Mouse (Mus musculus): ENCODE measurements around the gene Il22ra1. TPM values are rescaled to one million over a fixed set of nuclear protein-coding genes. Genes with fewer than 3 reads are reported as not detected.

Il22ra1 gene
- polyA plus RNA-seq, 1 experiment from 2014 or later, result not detected

GRCm38 (mm10) chr4:135787271-135787670 is 59.3 kb downstream of the Il22ra1 start:
- Histone ChIP-seq H3K27me3 (ENCODE audit: control insufficient read depth, insufficient read depth, low read length) (no peaks in the 10 kb centered on the region), H3K9me3 (ENCODE audit: control insufficient read depth, low read length) (no peaks in the 10 kb centered on the region), H3K36me3 (ENCODE audit: control insufficient read depth, insufficient read depth, low read length) (no peaks in the 10 kb centered on the region), H3K9ac (ENCODE audit: low read length) (no peak overlapping the region), H3K4me2 (no peak overlapping the region), H3K27ac (ENCODE audit: low read depth, low read length) (no peak overlapping the region), H3K4me3 (ENCODE audit: low read depth, low read length) (no peak overlapping the region), H3K4me1 (ENCODE audit: control insufficient read depth, insufficient read depth, low read length) (no peaks in the 10 kb centered on the region)
- ATAC-seq (ENCODE audit: low FRiP score), result no peak
- DNase-seq (ENCODE audit: low spot score, missing footprints), result no peak
- 89% methylated on average over 6 of the region's 6 CpGs for WGBS

DNA sequence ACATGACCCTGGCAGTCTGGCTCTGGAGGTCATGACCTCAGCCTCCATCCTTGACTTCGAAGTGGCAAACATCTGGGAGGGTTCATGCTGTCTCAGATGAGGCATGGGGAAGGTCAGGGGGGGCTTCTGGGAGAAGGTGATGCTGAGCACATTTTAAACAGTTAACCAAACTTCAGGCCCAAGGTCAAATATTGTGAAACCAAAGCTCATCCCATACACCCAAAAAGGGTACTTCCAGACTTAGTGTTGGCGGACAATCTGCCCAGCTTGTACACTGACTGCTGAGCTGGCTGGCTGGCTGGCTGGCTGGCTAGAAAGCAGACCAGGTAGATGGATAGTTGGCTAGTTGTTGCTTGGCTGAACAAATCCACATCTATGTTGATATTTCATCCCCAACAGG is 61.2 kb downstream of the Il22ra1 start:
- DNase-seq (ENCODE audit: low spot score, missing footprints), result no peak
- Histone ChIP-seq H3K9ac (ENCODE audit: low read length) (no peak overlapping the region), H3K9me3 (ENCODE audit: control insufficient read depth, low read length) (no peaks in the 10 kb centered on the region; the same call in 1 of the 2 replicates), H3K27me3 (ENCODE audit: control insufficient read depth, insufficient read depth, low read length) (no peaks in the 10 kb centered on the region), H3K36me3 (ENCODE audit: control insufficient read depth, insufficient read depth, low read length) (no peaks in the 10 kb centered on the region), H3K27ac (ENCODE audit: low read depth, low read length) (no peak overlapping the region), H3K4me3 (ENCODE audit: low read depth, low read length) (no peak overlapping the region), H3K4me1 (ENCODE audit: control insufficient read depth, insufficient read depth, low read length) (no peaks in the 10 kb centered on the region), H3K4me2 (no peak overlapping the region)
- no peak for ATAC-seq (ENCODE audit: low FRiP score)
- WGBS, result 76% methylated on average over 2 of the region's 2 CpGs

- Histone ChIP-seq H3K9me3 (ENCODE audit: control insufficient read depth, low read length) (no peaks in the 10 kb centered on the region; the same call in 1 of the 2 replicates), H3K4me1 (ENCODE audit: control insufficient read depth, insufficient read depth, low read length) (no peaks in the 10 kb centered on the region), H3K36me3 (ENCODE audit: control insufficient read depth, insufficient read depth, low read length) (no peaks in the 10 kb centered on the region), H3K4me3 (ENCODE audit: low read depth, low read length) (no peak overlapping the region), H3K9ac (ENCODE audit: low read length) (no peak overlapping the region), H3K27me3 (ENCODE audit: control insufficient read depth, insufficient read depth, low read length) (no peaks in the 10 kb centered on the region), H3K27ac (ENCODE audit: low read depth, low read length) (no peak overlapping the region), H3K4me2 (no peak overlapping the region)
- no peak for DNase-seq (ENCODE audit: low spot score, missing footprints)
- 93% methylated on average over 5 of the region's 5 CpGs for WGBS
- no peak for ATAC-seq (ENCODE audit: low FRiP score)
These were observed 64.8 kb downstream of the Il22ra1 start for GRCm38 (mm10) chr4:135792821-135793220.

DNA sequence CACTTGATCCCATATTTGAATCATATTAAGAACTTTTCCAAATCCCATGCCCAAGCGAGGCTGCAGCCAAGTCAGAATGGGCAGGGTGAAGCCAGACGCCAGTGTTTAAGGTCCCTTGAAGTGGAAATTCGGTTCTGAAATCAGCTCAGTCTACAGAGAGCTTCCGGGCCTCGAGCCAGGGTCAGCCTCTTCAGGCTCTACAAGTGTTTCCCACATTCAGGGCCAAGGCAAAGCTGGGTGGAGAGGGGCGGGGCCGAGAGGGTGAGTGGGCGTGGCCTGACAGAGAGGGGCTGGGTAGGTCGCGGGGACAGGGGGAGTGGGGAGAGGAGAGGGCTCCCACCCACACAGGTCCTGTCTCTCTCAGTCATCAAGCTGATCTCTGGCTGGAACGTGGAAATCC is 70.0 kb downstream of the Il22ra1 start:
- no peak overlapping the region for H3K9ac ChIP-seq (ENCODE audit: low read length)
- no peak for DNase-seq (ENCODE audit: low spot score, missing footprints)
- H3K36me3 ChIP-seq (ENCODE audit: control insufficient read depth, insufficient read depth, low read length), result no peaks in the 10 kb centered on the region
- H3K4me2 ChIP-seq, result no peak overlapping the region
- H3K27me3 ChIP-seq (ENCODE audit: control insufficient read depth, insufficient read depth, low read length), result no peaks in the 10 kb centered on the region
- no peaks in the 10 kb centered on the region; the same call in 1 of the 2 replicates for H3K4me1 ChIP-seq (ENCODE audit: control insufficient read depth, insufficient read depth, low read length)
- H3K9me3 ChIP-seq (ENCODE audit: control insufficient read depth, low read length), result no peaks in the 10 kb centered on the region
- no peak overlapping the region for H3K27ac ChIP-seq (ENCODE audit: low read depth, low read length)
- WGBS, result 34% methylated on average over 11 of the region's 11 CpGs
- H3K4me3 ChIP-seq (ENCODE audit: low read depth, low read length), result no peak overlapping the region
- ATAC-seq (ENCODE audit: low FRiP score), result no peak

- 20% methylated on average over 8 of the region's 8 CpGs for WGBS
- Histone ChIP-seq H3K4me3 (ENCODE audit: low read depth, low read length) (no peak overlapping the region), H3K27me3 (ENCODE audit: control insufficient read depth, insufficient read depth, low read length) (no peaks in the 10 kb centered on the region), H3K4me1 (ENCODE audit: control insufficient read depth, insufficient read depth, low read length) (no peaks in the 10 kb centered on the region; the same call in 1 of the 2 replicates), H3K4me2 (no peak overlapping the region), H3K9ac (ENCODE audit: low read length) (no peak overlapping the region), H3K36me3 (ENCODE audit: control insufficient read depth, insufficient read depth, low read length) (no peaks in the 10 kb centered on the region), H3K27ac (ENCODE audit: low read depth, low read length) (no peak overlapping the region), H3K9me3 (ENCODE audit: control insufficient read depth, low read length) (no peaks in the 10 kb centered on the region)
- ATAC-seq (ENCODE audit: low FRiP score) (peak; percentile 40; the same call in 1 of the 2 replicates), DNase-seq (ENCODE audit: low spot score, missing footprints) (peak; percentile 100)
These were observed 73.6 kb downstream of the Il22ra1 start for GRCm38 (mm10) chr4:135801543-135801942.

Other genes with a start within 250 kb of the Il22ra1 start
- 0.53 and 0.73 TPM in 2 replicates for gene Stpg1, start 233.4 kb upstream of the Il22ra1 start, polyA plus RNA-seq (2014; fragmentation: Nextera tagmentation; extraction: Ambion mirVana)
- 2.6 and 4.2 TPM in 2 replicates for gene Nipal3, start 233.1 kb upstream of the Il22ra1 start, polyA plus RNA-seq (2014; fragmentation: Nextera tagmentation; extraction: Ambion mirVana)
- 3.1 and 3.2 TPM in 2 replicates for gene Grhl3, start 154.5 kb upstream of the Il22ra1 start, polyA plus RNA-seq (2014; fragmentation: Nextera tagmentation; extraction: Ambion mirVana)
- 0.08 and 0.12 TPM in 2 replicates for gene Ifnlr1, start 41.9 kb upstream of the Il22ra1 start, polyA plus RNA-seq (2014; fragmentation: Nextera tagmentation; extraction: Ambion mirVana)
- gene Myom3, start 31.5 kb downstream of the Il22ra1 start, polyA plus RNA-seq (2014; fragmentation: Nextera tagmentation; extraction: Ambion mirVana), result 0.04 and 0.11 TPM in 2 replicates
- 434 and 444 TPM in 2 replicates for gene Srsf10, start 127.6 kb downstream of the Il22ra1 start, polyA plus RNA-seq (2014; fragmentation: Nextera tagmentation; extraction: Ambion mirVana)
- gene Pnrc2, start 145.7 kb downstream of the Il22ra1 start, polyA plus RNA-seq (2014; fragmentation: Nextera tagmentation; extraction: Ambion mirVana), result 258 and 259 TPM in 2 replicates
- 0.41 and 0.63 TPM in 2 replicates for gene Cnr2, start 167.2 kb downstream of the Il22ra1 start, polyA plus RNA-seq (2014; fragmentation: Nextera tagmentation; extraction: Ambion mirVana)
- gene Fuca1, start 192.6 kb downstream of the Il22ra1 start, polyA plus RNA-seq (2014; fragmentation: Nextera tagmentation; extraction: Ambion mirVana), result 43.0 and 48.1 TPM in 2 replicates
- 55.1 and 62.9 TPM in 2 replicates for gene Hmgcl, start 218.3 kb downstream of the Il22ra1 start, polyA plus RNA-seq (2014; fragmentation: Nextera tagmentation; extraction: Ambion mirVana)
- 25.6 and 27.0 TPM in 2 replicates for gene Gale, start 235.6 kb downstream of the Il22ra1 start, polyA plus RNA-seq (2014; fragmentation: Nextera tagmentation; extraction: Ambion mirVana)
- gene Lypla2, start 244.5 kb downstream of the Il22ra1 start, polyA plus RNA-seq (2014; fragmentation: Nextera tagmentation; extraction: Ambion mirVana), result 136 and 144 TPM in 2 replicates